Mouse (Mus musculus) 3T3-L1 (cell line): ENCODE measurements around the gene Sectm1a.
"Not testable (repeated sequence)": the region's sequence is repeated elsewhere in the genome, so short reads cannot be mapped to it uniquely, and the experiment has no call there.

Experiments
- DNase-seq: peaks from one replicate; pipeline ENCODE4 v3.0.0-alpha.2; 2015; ENCODE audit warnings: low read depth, low spot score

Sectm1a gene

GRCm38 (mm10) chr11:121081120-121081519 is at the start of gene Sectm1a:
Sectm1a (minus strand) TSS chr11:121081220.
- DNase-seq: no peak

GRCm38 (mm10) chr11:121129616-121130015 is 48.6 kb upstream of the Sectm1a start:
- DNase-seq: peak; percentile 85

- no peak for DNase-seq
Measured at GRCm38 (mm10) chr11:121127441-121127840, 46.4 kb upstream of the Sectm1a start.

- DNase-seq: peak; percentile 60
Measured at GRCm38 (mm10) chr11:121126395-121126794, 45.4 kb upstream of the Sectm1a start.

GRCm38 (mm10) chr11:121125522-121126172 is 44.6 kb upstream of the Sectm1a start:
- no peak for DNase-seq

- DNase-seq: no peak
Measured at GRCm38 (mm10) chr11:121123438-121123837, 42.4 kb upstream of the Sectm1a start.

- DNase-seq: no peak
Measured at GRCm38 (mm10) chr11:121122024-121122670, 41.1 kb upstream of the Sectm1a start.

- DNase-seq: no peak
Measured at GRCm38 (mm10) chr11:121121151-121121550, 40.1 kb upstream of the Sectm1a start.

GRCm38 (mm10) chr11:121118577-121118976 is 37.6 kb upstream of the Sectm1a start, which contains the start of gene Tex19.2:
Tex19.2 (minus strand) TSS chr11:121118677.
- DNase-seq: no peak

GRCm38 (mm10) chr11:121118106-121118505 is 37.1 kb upstream of the Sectm1a start:
- DNase-seq: no peak

- peak; percentile 95 for DNase-seq
Measured at GRCm38 (mm10) chr11:121112091-121112775, 31.2 kb upstream of the Sectm1a start.

GRCm38 (mm10) chr11:121111601-121112000 is 30.6 kb upstream of the Sectm1a start:
- peak; percentile 72 for DNase-seq

GRCm38 (mm10) chr11:121111051-121111450 is 30.0 kb upstream of the Sectm1a start:
- peak; percentile 36 for DNase-seq

GRCm38 (mm10) chr11:121109986-121110385 is 29.0 kb upstream of the Sectm1a start:
- peak; percentile 68 for DNase-seq

GRCm38 (mm10) chr11:121108061-121108460 is 27.0 kb upstream of the Sectm1a start:
- DNase-seq: no peak

- not testable (repeated sequence) for DNase-seq
Measured at GRCm38 (mm10) chr11:121107242-121107641, 26.2 kb upstream of the Sectm1a start.

- DNase-seq: no peak
Measured at GRCm38 (mm10) chr11:121101124-121101805, 20.2 kb upstream of the Sectm1a start.

GRCm38 (mm10) chr11:121100692-121101091 is 19.7 kb upstream of the Sectm1a start:
- DNase-seq: no peak

- DNase-seq: no peak
Measured at GRCm38 (mm10) chr11:121099762-121100161, 18.7 kb upstream of the Sectm1a start.

GRCm38 (mm10) chr11:121092606-121093585 is 11.9 kb upstream of the Sectm1a start:
- DNase-seq: no peak

- DNase-seq: peak; percentile 64
Measured at GRCm38 (mm10) chr11:121090943-121091342, 9.9 kb upstream of the Sectm1a start.
